In genomic region chr10:111329326-111329725, GRCm38 (mm10) we compare ENCODE assay signal across 10 mouse cellular contexts. TPM values are rescaled to one million over a fixed set of nuclear protein-coding genes. Genes with fewer than 3 reads are reported as not detected.
DNase-seq lines count a peak whose midpoint lies in the region; ATAC-seq lines count a peak whose summit lies in the region.
"Had no signal": no experiment of that assay in that cellular context is flagged by ENCODE, and none has a peak within 500 bp of the region (broad histone marks: within the 10 kb centered on the region; RNA-seq: fewer than 3 reads in every experiment).

No protein-coding gene starts in this region.

- no peaks in the 10 kb centered on the region for H3K9me3 ChIP-seq in lung, embryonic 16.5 days (ENCODE audit: control insufficient read depth, low read length)
- no peaks in the 10 kb centered on the region for H3K9me3 ChIP-seq in forebrain, embryonic 14.5 days (replicated peaks; ENCODE audit: control insufficient read depth, low read length)
- H3K9me3 ChIP-seq: embryonic facial prominence, embryonic 15.5 days; heart, embryonic 15.5 days had no signal

- WGBS in lung, embryonic 16.5 days = 68% methylated on average over 5 of the region's 5 CpGs
- 80% methylated on average over 5 of the region's 5 CpGs for WGBS in forebrain, embryonic 14.5 days

- H3K4me2 ChIP-seq in lung, embryonic 16.5 days (ENCODE audit: low read depth, low read length) = no peak overlapping the region
- H3K4me2 ChIP-seq in forebrain, embryonic 14.5 days (ENCODE audit: low read length) = no peak overlapping the region
- H3K4me2 ChIP-seq: embryonic facial prominence, embryonic 15.5 days; heart, embryonic 15.5 days had no signal

- H3K36me3 ChIP-seq in lung, embryonic 16.5 days (ENCODE audit: control insufficient read depth, insufficient read depth, low read length) = no peaks in the 10 kb centered on the region
- H3K36me3 ChIP-seq in forebrain, embryonic 14.5 days (ENCODE audit: control insufficient read depth, insufficient read depth, low read length) = no peaks in the 10 kb centered on the region
- H3K36me3 ChIP-seq: embryonic facial prominence, embryonic 15.5 days; heart, embryonic 15.5 days had no signal

- peak; percentile 55 for DNase-seq in heart, adult 11 months
- DNase-seq in heart, adult 9 months (ENCODE audit: low spot score in 2 of 2) = no peak
- peak; percentile 63 for DNase-seq in adipocyte (ENCODE audit: low spot score)
- DNase-seq in brain, adult 2 months (ENCODE audit: low read depth, low spot score) = peak; percentile 43
- no peak for DNase-seq in thymus, postnatal 4 days
- no peak for DNase-seq in left cerebral cortex, adult 18-20 months (ENCODE audit: low spot score in 2 of 2)
- no peak for DNase-seq in forebrain, embryonic 14.5 days (ENCODE audit: low spot score)

- H3K9ac ChIP-seq in lung, embryonic 16.5 days (ENCODE audit: low read length) = no peak overlapping the region
- H3K9ac ChIP-seq in forebrain, embryonic 14.5 days (ENCODE audit: low read length) = no peak overlapping the region
- H3K9ac ChIP-seq: embryonic facial prominence, embryonic 15.5 days; heart, embryonic 15.5 days had no signal

- H3K27ac ChIP-seq in lung, embryonic 16.5 days (ENCODE audit: low read length) = no peak overlapping the region
- no peak overlapping the region for H3K27ac ChIP-seq in forebrain, embryonic 14.5 days (ENCODE audit: low read depth, low read length)
- H3K27ac ChIP-seq: embryonic facial prominence, embryonic 15.5 days; heart, embryonic 15.5 days had no signal

- H3K4me3 ChIP-seq in lung, embryonic 16.5 days (ENCODE audit: low read length) = no peak overlapping the region
- H3K4me3 ChIP-seq in forebrain, embryonic 14.5 days (ENCODE audit: low read depth, low read length) = no peak overlapping the region
- H3K4me3 ChIP-seq: embryonic facial prominence, embryonic 15.5 days; heart, embryonic 15.5 days had no signal

- ATAC-seq in lung, embryonic 16.5 days (ENCODE audit: low read depth) = peak; percentile 75
- ATAC-seq in forebrain, embryonic 14.5 days = no peak

- H3K27me3 ChIP-seq in lung, embryonic 16.5 days (ENCODE audit: control insufficient read depth, insufficient read depth, low read depth, low read length) = no peaks in the 10 kb centered on the region
- no peaks in the 10 kb centered on the region for H3K27me3 ChIP-seq in forebrain, embryonic 14.5 days (replicated peaks; ENCODE audit: control insufficient read depth, insufficient read depth, low read length)
- H3K27me3 ChIP-seq: embryonic facial prominence, embryonic 15.5 days; heart, embryonic 15.5 days had no signal

- no peaks in the 10 kb centered on the region for H3K4me1 ChIP-seq in lung, embryonic 16.5 days (replicated peaks; ENCODE audit: control insufficient read depth, insufficient read depth, low read length)
- H3K4me1 ChIP-seq in forebrain, embryonic 14.5 days (ENCODE audit: control insufficient read depth, insufficient read depth, low read length) = no peaks in the 10 kb centered on the region
- H3K4me1 ChIP-seq: embryonic facial prominence, embryonic 15.5 days; heart, embryonic 15.5 days had no signal

RNA-seq across cellular contexts. Expression of gene Bbs10, which starts 30.8 kb away (rescaled TPM):
- 6.2 TPM in 2 replicates for polyA plus RNA-seq in lung, embryonic 16.5 days (2015; fragmentation: Nextera tagmentation; extraction: Ambion mirVana)
- 1 to 10 TPM; 4.4 to 6.4 TPM for total RNA-seq in left cerebral cortex, adult 18-20 months (2021)
- polyA plus RNA-seq in forebrain, embryonic 14.5 days (2014; fragmentation: Nextera tagmentation; extraction: Ambion mirVana) = 6.2 and 7.1 TPM in 2 replicates

Comparison
In these comparisons a context has a peak if more than half of its experiments do, and no peak if none do; other contexts are left out.
1. DNase-seq: peak in heart, adult 11 months (single experiment), adipocyte (single experiment) and brain, adult 2 months (single experiment); none in heart, adult 9 months (0 of 2), thymus, postnatal 4 days (single experiment), left cerebral cortex, adult 18-20 months (0 of 2) and forebrain, embryonic 14.5 days (single experiment).